Mouse (Mus musculus): ENCODE data around the gene Naa10. TPM values are rescaled to one million over a fixed set of nuclear protein-coding genes. Genes with fewer than 3 reads are reported as not detected.
A peak's percentile ranks its signal among the peaks of the same experiment; 100 is the strongest.

The Naa10 gene
- polyA plus RNA-seq, 1 experiment from 2014 or later, result 79.2 TPM

DNA sequence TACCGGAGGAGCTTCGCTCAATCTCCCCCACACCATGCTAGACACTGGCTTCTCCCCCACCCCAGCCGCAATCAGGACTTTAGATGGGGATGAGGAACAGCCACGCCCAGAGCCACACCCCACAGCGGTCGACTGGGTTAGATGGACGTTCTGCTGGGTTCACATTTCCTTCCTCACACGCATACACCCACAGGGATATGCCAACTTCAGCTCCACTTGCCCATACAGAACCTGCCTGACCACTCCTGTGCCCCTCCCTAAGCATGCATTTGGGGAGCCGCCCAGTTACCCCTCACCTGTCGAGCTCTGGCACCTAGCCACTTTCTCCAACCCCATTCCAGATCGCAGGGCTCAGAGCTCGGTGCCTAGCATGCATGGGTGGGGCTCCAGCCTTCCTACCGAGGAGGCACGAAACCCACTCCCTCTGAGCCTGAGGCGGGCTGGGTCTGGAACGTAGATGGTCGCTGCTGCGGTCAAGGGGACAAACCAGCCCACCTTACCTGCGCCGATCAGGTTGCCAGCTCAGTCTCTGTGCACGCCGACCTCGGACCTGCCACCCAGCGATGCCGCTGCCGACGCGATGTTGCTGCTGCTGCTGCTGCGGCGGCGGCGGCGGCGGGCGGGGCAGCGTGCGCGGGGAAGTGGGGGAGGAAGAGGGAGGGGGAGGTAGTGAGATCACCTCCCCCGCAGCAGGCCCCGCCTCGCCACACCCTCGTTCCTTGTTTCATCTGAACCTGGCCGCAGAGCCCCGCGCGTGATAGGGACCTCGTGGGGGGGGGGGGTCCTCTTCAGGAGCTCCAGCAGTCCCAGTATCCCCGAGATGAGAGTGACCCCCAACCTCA, 41.3 kb downstream of the Naa10 start:
- Histone ChIP-seq H3K27ac (replicated peaks) (no peak overlapping the region), H3K4me1 (replicated peaks) (0 out of 2 replicates have a peak, but pooled peaks cover 3% of the 10 kb centered on the region), H3K9me3 (replicated peaks) (no peaks in the 10 kb centered on the region), H3K27me3 (peaks cover 44% of the 10 kb centered on the region), H3K4me3 (replicated peaks) (peak overlapping the region; percentile 21), H3K36me3 (replicated peaks) (no peaks in the 10 kb centered on the region), H3K9ac (no peak overlapping the region), H3K4me2 (peak overlapping the region; percentile 44)
- WGBS (ENCODE audit: insufficient replicate concordance), result 20% methylated on average over 45 of the region's 48 CpGs
- no peak for ATAC-seq (ENCODE audit: insufficient read depth)

GRCm38 (mm10) chrX:73877014-73877413, 44.7 kb downstream of the Naa10 start:
- H3K4me1 ChIP-seq (replicated peaks), result 0 out of 2 replicates have a peak, but pooled peaks cover 3% of the 10 kb centered on the region
- ATAC-seq (ENCODE audit: insufficient read depth), result no peak
- peaks cover 41% of the 10 kb centered on the region for H3K27me3 ChIP-seq
- no peaks in the 10 kb centered on the region for H3K9me3 ChIP-seq (replicated peaks)
- no peak overlapping the region for H3K27ac ChIP-seq (replicated peaks)
- no peak overlapping the region for H3K4me3 ChIP-seq (replicated peaks)
- no peaks in the 10 kb centered on the region for H3K36me3 ChIP-seq (replicated peaks)
- WGBS (ENCODE audit: insufficient replicate concordance), result 48% methylated on average over 1 of the region's 1 CpGs
- no peak overlapping the region for H3K4me2 ChIP-seq
- no peak overlapping the region for H3K9ac ChIP-seq

DNA sequence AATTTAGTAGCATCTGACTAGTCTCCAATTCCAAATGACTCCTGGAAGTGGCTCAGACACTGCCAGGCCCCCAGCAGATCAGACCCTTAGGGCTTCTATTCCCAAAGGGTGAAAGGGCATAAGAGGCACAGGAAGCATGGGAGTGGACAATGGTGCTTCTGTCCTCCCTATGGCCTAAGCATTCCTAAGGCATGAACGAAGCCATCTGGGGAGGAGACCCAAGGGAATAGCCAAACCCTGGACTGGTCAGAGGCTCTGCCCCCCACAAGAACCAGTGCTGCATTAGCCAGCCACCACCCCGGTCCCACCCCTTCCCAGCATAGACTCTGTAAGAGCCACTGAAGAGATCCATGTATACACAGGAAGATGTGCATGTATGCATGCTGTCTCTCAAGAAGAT, 45.9 kb downstream of the Naa10 start:
- WGBS (ENCODE audit: insufficient replicate concordance), result 50% methylated on average over 2 of the region's 2 CpGs
- no peak overlapping the region for H3K4me3 ChIP-seq (replicated peaks)
- no peaks in the 10 kb centered on the region for H3K9me3 ChIP-seq (replicated peaks)
- H3K4me2 ChIP-seq, result no peak overlapping the region
- no peak for ATAC-seq (ENCODE audit: insufficient read depth)
- H3K9ac ChIP-seq, result no peak overlapping the region
- no peak overlapping the region for H3K27ac ChIP-seq (replicated peaks)
- H3K27me3 ChIP-seq, result peaks cover 29% of the 10 kb centered on the region
- no peaks in the 10 kb centered on the region for H3K36me3 ChIP-seq (replicated peaks)
- 0 out of 2 replicates have a peak, but pooled peaks cover 3% of the 10 kb centered on the region for H3K4me1 ChIP-seq (replicated peaks)

- H3K4me1 ChIP-seq (replicated peaks), result peaks cover 14% of the 10 kb centered on the region
- no peak overlapping the region for H3K4me3 ChIP-seq (replicated peaks)
- ATAC-seq (ENCODE audit: insufficient read depth), result no peak
- H3K27ac ChIP-seq (replicated peaks), result no peak overlapping the region
- H3K9ac ChIP-seq, result no peak overlapping the region
- 27% methylated on average over 1 of the region's 1 CpGs for WGBS (ENCODE audit: insufficient replicate concordance)
- no peak overlapping the region for H3K4me2 ChIP-seq
- H3K9me3 ChIP-seq (replicated peaks), result no peaks in the 10 kb centered on the region
- no peaks in the 10 kb centered on the region for H3K36me3 ChIP-seq (replicated peaks)
- H3K27me3 ChIP-seq, result 0 out of 2 replicates have a peak, but pooled peaks cover 5% of the 10 kb centered on the region
Measured at GRCm38 (mm10) chrX:73871956-73872355, 49.8 kb downstream of the Naa10 start.

GRCm38 (mm10) chrX:73871474-73871873, 50.3 kb downstream of the Naa10 start:
- H3K36me3 ChIP-seq (replicated peaks), result no peaks in the 10 kb centered on the region
- H3K27me3 ChIP-seq, result 0 out of 2 replicates have a peak, but pooled peaks cover under 1% of the 10 kb centered on the region
- H3K27ac ChIP-seq (replicated peaks), result no peak overlapping the region
- peaks cover 19% of the 10 kb centered on the region for H3K4me1 ChIP-seq (replicated peaks)
- H3K9ac ChIP-seq, result no peak overlapping the region
- H3K4me3 ChIP-seq (replicated peaks), result no peak overlapping the region
- no peak for ATAC-seq (ENCODE audit: insufficient read depth)
- no peak overlapping the region for H3K4me2 ChIP-seq
- H3K9me3 ChIP-seq (replicated peaks), result no peaks in the 10 kb centered on the region

DNA sequence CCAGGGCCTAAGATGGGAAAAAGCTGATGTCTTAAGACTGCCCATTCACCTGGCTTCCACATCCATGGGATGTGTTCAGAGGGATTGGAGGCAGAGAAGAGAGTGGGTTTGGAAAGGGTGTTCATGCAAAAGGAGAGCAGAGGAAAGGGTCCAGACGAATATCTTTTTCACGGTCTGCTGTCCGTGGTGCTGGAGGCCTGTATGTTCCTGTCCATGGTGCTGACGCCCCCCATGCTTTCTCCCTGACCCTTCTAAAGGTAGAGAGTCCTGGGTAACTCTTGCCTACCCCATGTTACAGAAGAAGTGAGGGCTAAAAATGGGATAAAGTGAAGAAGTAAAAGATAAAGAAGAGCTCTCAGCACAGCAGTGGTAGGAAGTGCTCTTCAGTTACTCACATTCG, 52.4 kb downstream of the Naa10 start:
- peaks cover 20% of the 10 kb centered on the region for H3K4me1 ChIP-seq (replicated peaks)
- H3K4me2 ChIP-seq, result no peak overlapping the region
- no peak for ATAC-seq (ENCODE audit: insufficient read depth)
- no peaks in the 10 kb centered on the region for H3K36me3 ChIP-seq (replicated peaks)
- H3K4me3 ChIP-seq (replicated peaks), result no peak overlapping the region
- H3K9ac ChIP-seq, result no peak overlapping the region
- no peaks in the 10 kb centered on the region for H3K27me3 ChIP-seq
- H3K9me3 ChIP-seq (replicated peaks), result no peaks in the 10 kb centered on the region
- 14% methylated on average over 5 of the region's 5 CpGs for WGBS (ENCODE audit: insufficient replicate concordance)
- no peak overlapping the region for H3K27ac ChIP-seq (replicated peaks)

GRCm38 (mm10) chrX:73867852-73868251, 53.9 kb downstream of the Naa10 start:
- 32% methylated on average over 1 of the region's 1 CpGs for WGBS (ENCODE audit: insufficient replicate concordance)
- Histone ChIP-seq H3K4me1 (replicated peaks) (peaks cover 20% of the 10 kb centered on the region), H3K9me3 (replicated peaks) (no peaks in the 10 kb centered on the region), H3K27me3 (no peaks in the 10 kb centered on the region), H3K27ac (replicated peaks) (no peak overlapping the region), H3K36me3 (replicated peaks) (no peaks in the 10 kb centered on the region), H3K9ac (no peak overlapping the region), H3K4me3 (replicated peaks) (no peak overlapping the region), H3K4me2 (peak overlapping the region; percentile 21; the same call in 1 of the 2 replicates)
- ATAC-seq (ENCODE audit: insufficient read depth), result peak; percentile 84

GRCm38 (mm10) chrX:73867256-73867655, 54.5 kb downstream of the Naa10 start:
- no peaks in the 10 kb centered on the region for H3K36me3 ChIP-seq (replicated peaks)
- H3K9ac ChIP-seq, result no peak overlapping the region
- no peak overlapping the region for H3K4me2 ChIP-seq
- 0 out of 2 replicates have a peak, but pooled peaks have one; percentile 23 for ATAC-seq (ENCODE audit: insufficient read depth)
- 27% methylated on average over 3 of the region's 3 CpGs for WGBS (ENCODE audit: insufficient replicate concordance)
- no peaks in the 10 kb centered on the region for H3K27me3 ChIP-seq
- no peak overlapping the region for H3K27ac ChIP-seq (replicated peaks)
- no peaks in the 10 kb centered on the region for H3K9me3 ChIP-seq (replicated peaks)
- no peak overlapping the region for H3K4me3 ChIP-seq (replicated peaks)
- H3K4me1 ChIP-seq (replicated peaks), result peaks cover 20% of the 10 kb centered on the region

Other genes with a start within 250 kb of the Naa10 start
- gene Slc6a8, start 248.8 kb downstream of the Naa10 start, polyA plus RNA-seq (2015; fragmentation: Nextera tagmentation; extraction: Ambion mirVana), result 0.33 and 0.51 TPM in 2 replicates
- gene Bcap31, start 205.8 kb downstream of the Naa10 start, polyA plus RNA-seq (2015; fragmentation: Nextera tagmentation; extraction: Ambion mirVana), result 127 and 137 TPM in 2 replicates
- 9.5 and 10.0 TPM in 2 replicates for gene Abcd1, start 205.3 kb downstream of the Naa10 start, polyA plus RNA-seq (2015; fragmentation: Nextera tagmentation; extraction: Ambion mirVana)
- 0.29 and 0.45 TPM in 2 replicates for gene Plxnb3, start 164.9 kb downstream of the Naa10 start, polyA plus RNA-seq (2015; fragmentation: Nextera tagmentation; extraction: Ambion mirVana)
- 1.9 and 2.9 TPM in 2 replicates for gene Srpk3, start 147.5 kb downstream of the Naa10 start, polyA plus RNA-seq (2015; fragmentation: Nextera tagmentation; extraction: Ambion mirVana)
- gene Idh3g, start 135.0 kb downstream of the Naa10 start, polyA plus RNA-seq (2015; fragmentation: Nextera tagmentation; extraction: Ambion mirVana), result 117 and 127 TPM in 2 replicates
- 162 and 163 TPM in 2 replicates for gene Ssr4, start 134.9 kb downstream of the Naa10 start, polyA plus RNA-seq (2015; fragmentation: Nextera tagmentation; extraction: Ambion mirVana)
- gene Pdzd4, start 97.0 kb downstream of the Naa10 start, polyA plus RNA-seq (2015; fragmentation: Nextera tagmentation; extraction: Ambion mirVana), result 0.07 and 0.08 TPM in 2 replicates
- 0.05 and 0.10 TPM in 2 replicates for gene Avpr2, start 29.8 kb downstream of the Naa10 start, polyA plus RNA-seq (2015; fragmentation: Nextera tagmentation; extraction: Ambion mirVana)
- gene L1cam, start 25.8 kb downstream of the Naa10 start, polyA plus RNA-seq (2015; fragmentation: Nextera tagmentation; extraction: Ambion mirVana), result 0.21 and 0.26 TPM in 2 replicates
- gene Arhgap4, start 74 bp downstream of the Naa10 start, polyA plus RNA-seq (2015; fragmentation: Nextera tagmentation; extraction: Ambion mirVana), result 6.4 and 7.7 TPM in 2 replicates
- gene Renbp, start 8.9 kb upstream of the Naa10 start, polyA plus RNA-seq (2015; fragmentation: Nextera tagmentation; extraction: Ambion mirVana), result 19.6 and 22.6 TPM in 2 replicates
- gene Hcfc1, start 44.4 kb upstream of the Naa10 start, polyA plus RNA-seq (2015; fragmentation: Nextera tagmentation; extraction: Ambion mirVana), result 29.6 and 30.7 TPM in 2 replicates
- gene Irak1, start 102.0 kb upstream of the Naa10 start, polyA plus RNA-seq (2015; fragmentation: Nextera tagmentation; extraction: Ambion mirVana), result 23.0 and 24.5 TPM in 2 replicates
- gene Opn1mw, start 205.5 kb upstream of the Naa10 start, polyA plus RNA-seq (2015; fragmentation: Nextera tagmentation; extraction: Ambion mirVana), result not detected in 2 replicates
- 6.2 and 6.9 TPM in 2 replicates for gene Mecp2, start 213.4 kb upstream of the Naa10 start, polyA plus RNA-seq (2015; fragmentation: Nextera tagmentation; extraction: Ambion mirVana)
- not detected in 2 replicates for gene Tex28, start 245.9 kb upstream of the Naa10 start, polyA plus RNA-seq (2015; fragmentation: Nextera tagmentation; extraction: Ambion mirVana)

Measured in liver, embryonic 15.5 days (tissue).